Mouse (Mus musculus): ENCODE results near the gene 1700029H14Rik.

DNA sequence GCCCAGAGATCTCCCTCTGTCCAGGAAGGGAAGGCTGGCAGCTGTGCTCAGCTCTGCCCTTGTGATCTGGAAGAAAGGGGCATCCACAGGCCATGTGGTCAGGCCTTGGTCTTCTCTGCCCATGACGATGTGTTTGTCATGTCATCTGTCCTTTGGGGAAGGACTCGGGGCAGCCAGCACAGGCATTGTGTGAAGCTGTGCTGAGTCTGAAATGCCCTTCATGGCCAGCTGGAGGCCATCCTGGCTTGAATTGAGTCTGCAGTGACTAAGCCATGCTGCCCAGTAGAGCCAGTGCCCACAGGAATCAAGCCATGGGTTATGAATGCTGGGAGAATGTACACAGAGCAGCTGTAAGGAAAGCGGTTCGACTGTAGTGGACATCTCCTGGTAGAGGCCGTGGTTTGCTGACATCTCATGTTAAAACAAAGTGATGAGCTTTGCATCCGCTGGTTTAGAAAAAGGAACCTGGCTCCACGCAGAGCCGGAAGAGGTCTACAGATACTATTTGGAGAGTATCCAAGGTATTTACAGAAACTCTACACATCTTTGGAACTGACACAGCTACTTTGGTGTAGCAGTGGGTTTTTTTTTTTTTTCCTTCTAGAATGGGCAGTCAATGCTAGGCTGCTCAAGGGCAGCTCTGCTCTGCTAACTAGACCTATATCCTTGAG lies 58.2 kb downstream of the 1700029H14Rik start:
- TF ChIP-seq POLR2A (IDR thresholded peaks at IDR 0.05; ENCODE audit: borderline replicate concordance, extremely low read depth, low read depth, low read length) (no peak), CTCF (IDR thresholded peaks at IDR 0.05; ENCODE audit: insufficient read depth, low read length) (no peak)

Data from lung, adult 2 months (tissue).